Mouse (Mus musculus) kidney, postnatal 0 days (tissue): ENCODE data around the gene Zfp280b. TPM values are rescaled to one million over a fixed set of nuclear protein-coding genes. Genes with fewer than 3 reads are reported as not detected.

Experiments used
- ATAC-seq: fragments of 200-750 bp; cut with Nextera tagmentation; replicated peaks from 2 replicates; pipeline ENCODE4 v1.8.0; 2017; ENCODE audit warnings: low read depth, moderate number of reproducible peaks, moderate TSS enrichment, moderate library complexity; ENCODE audit not compliant: low FRiP score
- DNase-seq: peaks from one replicate; pipeline ENCODE4 v3.0.0-alpha.2; 2016; ENCODE audit warnings: low spot score
- H3K27ac ChIP-seq: fragments of 300-500 bp; sonication (generic); 2 replicates; pipeline ENCODE4 v1.5.1; 2014; ENCODE audit warnings: mild to moderate bottlenecking
- H3K27me3 ChIP-seq: fragments of 300-500 bp; sonication (generic); 2 replicates; pipeline ENCODE4 v1.6.1; 2014; ENCODE audit warnings: low read length, mixed read lengths; ENCODE audit not compliant: insufficient read depth
- H3K36me3 ChIP-seq: fragments of 300-500 bp; sonication (generic); 2 replicates; pipeline ENCODE4 v1.6.1; 2014; ENCODE audit warnings: low read length, mixed read lengths; ENCODE audit not compliant: insufficient read depth
- H3K4me1 ChIP-seq: fragments of 300-500 bp; sonication (generic); replicated peaks from 2 replicates; pipeline ENCODE4 v1.6.1; 2014; ENCODE audit warnings: antibody characterized with exemption, low read length, mixed read lengths; ENCODE audit not compliant: insufficient read depth
- H3K4me2 ChIP-seq: fragments of 300-500 bp; sonication (generic); 2 replicates; pipeline ENCODE4 v1.6.1; 2014; ENCODE audit warnings: mild to moderate bottlenecking, low read length, moderate library complexity, mixed read lengths
- H3K4me3 ChIP-seq: fragments of 300-500 bp; sonication (generic); replicated peaks from 2 replicates; pipeline ENCODE4 v1.5.1; 2014; ENCODE audit warnings: low read depth, low read length
- H3K9ac ChIP-seq: fragments of 300-500 bp; sonication (generic); 2 replicates; pipeline ENCODE4 v1.6.1; 2014; ENCODE audit warnings: low read depth, low read length
- H3K9me3 ChIP-seq: fragments of 300-500 bp; sonication (generic); replicated peaks from 2 replicates; pipeline ENCODE4 v1.6.1; 2016; ENCODE audit warnings: low read length, inconsistent platforms, mixed read lengths
- CTCF ChIP-seq: IDR thresholded peaks from 2 replicates; pipeline ENCODE4 v1.5.1; 2016; ENCODE audit warnings: antibody characterized with exemption, low read depth, mild to moderate bottlenecking, moderate library complexity
- WGBS: fragments of 180-500 bp; shearing (Covaris S2); extraction: QIAGEN DNeasy Blood & Tissue Kit; methylation state at CpG from one replicate; pipeline ENCODE4 v1.1.7; 2014; 5-methylcytosine and 5-hydroxymethylcytosine counted together
- polyA plus RNA-seq: library from polyadenylated mRNA; unstranded; fragments of >200 nt; fragmentation: Nextera tagmentation; extraction: Ambion mirVana; gene quantifications from 2 replicates; pipeline ENCODE4 v1.2.1, GENCODE M21; 2015

The Zfp280b gene
- polyA plus RNA-seq, 1 experiment from 2014 or later, result 12.4 TPM

DNA sequence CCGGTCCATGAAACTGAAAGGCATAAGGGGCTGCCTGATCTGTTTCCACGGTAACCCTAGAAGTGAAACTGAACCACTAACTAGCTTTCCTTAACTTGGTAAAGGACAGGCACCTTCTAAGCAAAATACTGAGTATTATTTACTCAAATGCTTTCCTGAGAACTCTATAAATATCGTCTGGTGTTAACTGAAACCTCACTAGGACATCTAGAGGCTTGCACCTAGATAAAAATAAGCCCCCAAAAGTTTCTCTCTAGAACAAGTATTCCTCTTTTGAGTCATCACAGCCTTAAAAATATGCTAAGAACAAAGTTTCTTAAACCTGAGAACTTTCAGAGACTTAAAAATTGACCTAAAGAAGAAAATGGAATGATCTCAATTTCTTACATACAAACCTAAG, 15.6 kb upstream of the Zfp280b start:
- Histone ChIP-seq H3K9me3 (no peaks in the 10 kb centered on the region), H3K4me2 (no peak overlapping the region)
- WGBS, result 82% methylated on average over 3 of the region's 3 CpGs

DNA sequence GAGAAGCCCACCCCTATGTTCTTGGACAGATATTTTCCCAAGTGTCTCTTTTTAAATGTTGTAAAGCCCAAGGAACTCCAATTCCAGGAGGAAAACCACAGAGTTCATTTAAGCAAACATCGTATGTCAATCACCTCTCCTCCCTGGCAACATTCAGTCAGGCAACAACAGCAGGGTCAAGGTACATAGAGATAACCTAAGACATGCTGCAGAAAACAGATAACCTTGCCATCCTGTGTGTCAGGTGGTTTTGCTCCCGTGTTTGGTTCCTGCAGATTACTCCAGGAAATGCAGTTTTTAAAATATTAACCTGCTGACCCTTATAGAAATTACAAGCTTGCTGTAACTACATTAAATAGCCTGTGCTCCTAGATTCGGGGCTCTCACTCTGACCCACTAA, 10.7 kb upstream of the Zfp280b start:
- H3K4me2 ChIP-seq, result no peak overlapping the region
- H3K27me3 ChIP-seq, result no peaks in the 10 kb centered on the region
- no peak overlapping the region for H3K27ac ChIP-seq
- ATAC-seq (no peak), DNase-seq (no peak)
- no peaks in the 10 kb centered on the region for H3K36me3 ChIP-seq
- H3K4me3 ChIP-seq, result no peak overlapping the region
- no peaks in the 10 kb centered on the region for H3K4me1 ChIP-seq
- no peak for TF ChIP-seq CTCF
- WGBS, result 57% methylated on average over 3 of the region's 3 CpGs
- H3K9ac ChIP-seq, result no peak overlapping the region
- H3K9me3 ChIP-seq, result peaks cover 5% of the 10 kb centered on the region; the same call in 1 of the 2 replicates

More for the DNA sequence above, 15.6 kb upstream of the Zfp280b start:
- DNase-seq, result no peak
- no peaks in the 10 kb centered on the region for H3K27me3 ChIP-seq
- no peaks in the 10 kb centered on the region for H3K36me3 ChIP-seq
- no peak overlapping the region for H3K27ac ChIP-seq
- H3K9ac ChIP-seq, result no peak overlapping the region
- H3K4me1 ChIP-seq, result no peaks in the 10 kb centered on the region
- no peak overlapping the region for H3K4me3 ChIP-seq
- no peak for ATAC-seq
- no peak for TF ChIP-seq CTCF

DNA sequence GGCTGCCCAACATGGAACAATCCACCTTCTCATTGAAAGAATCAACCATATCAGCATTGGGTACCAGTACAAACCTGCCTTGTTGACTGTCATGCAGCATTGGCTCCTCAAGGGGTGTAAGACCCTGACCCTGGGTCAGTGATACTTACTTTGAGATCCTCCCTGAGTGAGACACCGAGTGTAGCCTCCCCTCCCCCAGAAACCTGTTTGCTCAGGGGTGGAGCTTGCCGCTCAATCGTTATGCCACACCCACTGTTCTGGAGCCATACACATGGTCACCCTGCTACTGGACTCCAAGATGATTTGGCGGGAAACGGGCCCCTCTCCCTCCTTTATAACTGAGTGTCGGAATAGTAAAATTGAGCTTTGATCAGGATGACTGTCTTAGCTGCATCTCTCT, 8.5 kb upstream of the Zfp280b start:
- ATAC-seq (no peak), DNase-seq (no peak)
- Histone ChIP-seq H3K9ac (no peak overlapping the region), H3K4me1 (no peaks in the 10 kb centered on the region), H3K36me3 (no peaks in the 10 kb centered on the region), H3K9me3 (peaks cover 5% of the 10 kb centered on the region; the same call in 1 of the 2 replicates), H3K4me3 (no peak overlapping the region), H3K27me3 (no peaks in the 10 kb centered on the region), H3K27ac (no peak overlapping the region), H3K4me2 (no peak overlapping the region)
- whole genome bisulfite sequencing, result 90% methylated on average over 6 of the region's 6 CpGs
- TF ChIP-seq CTCF, result no peak

DNA sequence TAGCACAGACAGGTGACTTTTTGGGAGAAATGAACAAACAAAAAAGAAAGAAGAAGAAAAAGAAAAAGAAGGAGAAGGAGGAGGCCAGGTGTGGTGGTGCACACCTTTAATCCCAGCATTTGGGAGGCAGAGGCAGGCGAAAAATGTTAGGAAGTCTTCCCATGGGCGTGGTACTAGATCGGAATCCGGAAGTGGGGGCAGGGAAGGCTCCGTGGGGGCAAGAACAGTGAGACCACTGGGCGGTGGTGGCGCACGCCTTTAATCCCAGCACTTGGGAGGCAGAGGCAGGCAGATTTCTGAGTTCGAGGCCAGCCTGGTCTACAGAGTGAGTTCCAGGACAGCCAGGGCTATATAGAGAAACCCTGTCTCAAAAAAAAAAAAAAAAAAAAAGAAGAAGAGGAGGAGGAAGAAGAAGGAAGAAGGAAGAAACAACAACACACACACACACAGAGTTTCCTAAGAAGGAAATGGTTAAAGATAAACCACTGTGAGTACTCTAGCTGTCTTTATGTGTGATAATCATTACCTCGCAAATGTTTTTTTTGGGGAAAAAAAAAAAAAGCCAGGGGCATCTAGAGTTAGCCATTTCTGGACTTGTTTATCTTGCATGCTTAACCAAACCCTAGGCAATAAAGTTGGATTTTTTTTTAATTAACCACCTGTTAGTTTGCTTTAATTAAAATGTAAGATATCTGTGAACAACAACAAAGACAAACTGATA, 6.8 kb upstream of the Zfp280b start:
- Histone ChIP-seq H3K36me3 (no peaks in the 10 kb centered on the region), H3K27ac (no peak overlapping the region), H3K4me3 (no peak overlapping the region), H3K4me2 (no peak overlapping the region), H3K4me1 (no peaks in the 10 kb centered on the region), H3K27me3 (no peaks in the 10 kb centered on the region), H3K9ac (no peak overlapping the region), H3K9me3 (peaks cover 5% of the 10 kb centered on the region; the same call in 1 of the 2 replicates)
- no peak for DNase-seq
- WGBS, result 90% methylated on average over 10 of the region's 10 CpGs
- no peak for TF ChIP-seq CTCF
- ATAC-seq, result no peak

DNA sequence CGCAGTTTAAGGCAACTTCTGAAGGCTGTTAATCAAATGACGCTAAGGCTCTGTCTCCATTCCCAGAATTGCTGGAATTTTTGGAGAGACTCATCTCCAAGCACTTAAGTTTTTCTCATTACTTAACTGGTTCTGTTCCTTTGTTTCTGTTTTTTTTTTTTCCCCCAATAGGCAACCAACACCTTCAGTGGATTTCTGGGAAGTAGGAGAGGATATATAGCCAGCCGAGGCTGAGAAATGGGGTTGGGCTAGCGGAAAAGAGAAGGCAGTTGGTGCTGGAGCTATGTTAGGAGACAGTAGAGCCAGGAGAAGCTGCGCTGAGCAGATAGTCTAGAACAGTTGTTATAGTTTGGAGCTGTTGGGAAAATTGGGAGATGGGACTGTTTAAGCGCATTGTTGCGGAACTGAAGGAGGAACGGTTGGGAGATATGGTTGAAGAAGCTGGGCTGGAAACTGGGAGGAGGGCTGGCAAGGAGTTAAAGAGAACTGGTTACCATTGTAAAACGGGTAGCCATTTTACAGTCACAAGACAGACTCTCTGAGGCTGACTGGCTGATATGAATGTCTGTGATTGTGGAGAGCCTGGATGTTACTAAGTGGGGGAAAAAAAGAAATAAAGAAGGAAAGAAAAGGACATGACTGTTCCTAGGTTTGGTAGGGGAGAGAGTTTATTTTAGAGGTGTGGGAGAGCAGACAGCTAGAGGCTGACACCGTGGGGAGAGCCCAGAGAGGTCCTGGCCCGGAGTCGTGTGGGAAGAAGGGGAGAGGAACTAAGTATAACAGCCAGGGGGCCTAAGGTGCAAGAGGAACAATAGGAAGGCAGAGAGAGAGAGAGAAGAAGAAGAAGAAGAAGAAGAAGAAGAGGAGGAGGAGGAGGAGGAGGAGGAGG, 5.1 kb upstream of the Zfp280b start:
- DNase-seq (peak; percentile 25), ATAC-seq (no peak)
- 52% methylated on average over 12 of the region's 12 CpGs for WGBS
- Histone ChIP-seq H3K4me1 (no peaks in the 10 kb centered on the region), H3K9ac (no peak overlapping the region), H3K4me2 (no peak overlapping the region), H3K36me3 (no peaks in the 10 kb centered on the region), H3K27ac (no peak overlapping the region), H3K9me3 (peaks cover 5% of the 10 kb centered on the region; the same call in 1 of the 2 replicates), H3K4me3 (no peak overlapping the region), H3K27me3 (no peaks in the 10 kb centered on the region)
- 0 out of 2 replicates have a peak, but pooled peaks have one; percentile 6 for TF ChIP-seq CTCF

DNA sequence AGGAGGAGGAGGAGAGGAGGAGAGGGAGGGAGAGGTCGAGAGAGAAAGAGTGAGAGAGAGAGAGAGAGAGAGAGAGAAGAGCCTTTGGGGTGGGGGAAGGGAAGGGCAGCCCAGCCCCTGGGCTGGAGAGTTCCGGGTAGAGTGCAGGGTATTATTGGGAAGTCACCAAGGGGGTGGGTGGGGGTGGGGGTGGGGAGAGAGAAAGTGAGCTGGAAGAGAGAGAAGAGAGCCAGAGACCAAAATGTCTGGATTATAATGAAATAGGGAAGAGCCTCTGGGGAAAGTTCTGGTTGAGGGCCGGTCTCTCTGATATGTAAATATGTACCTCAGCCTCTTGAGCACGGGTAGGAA, 4.5 kb upstream of the Zfp280b start:
- Histone ChIP-seq H3K27me3 (no peaks in the 10 kb centered on the region), H3K36me3 (no peaks in the 10 kb centered on the region), H3K9me3 (peaks cover 5% of the 10 kb centered on the region; the same call in 1 of the 2 replicates), H3K4me3 (no peak overlapping the region), H3K27ac (no peak overlapping the region), H3K4me2 (no peak overlapping the region), H3K9ac (no peak overlapping the region), H3K4me1 (no peaks in the 10 kb centered on the region)
- DNase-seq (no peak), ATAC-seq (no peak)
- 30% methylated on average over 4 of the region's 4 CpGs for WGBS
- TF ChIP-seq CTCF, result no peak
